Mouse (Mus musculus) heart, embryonic 12.5 days (tissue): Measurements from ENCODE around the gene Pet100. TPM values are rescaled to one million over a fixed set of nuclear protein-coding genes. Genes with fewer than 3 reads are reported as not detected.

Experiments
- ATAC-seq: fragments of 200-750 bp; cut with Nextera tagmentation; 2 replicates; pipeline ENCODE4 v1.8.0; 2017; ENCODE audit warnings: moderate TSS enrichment, moderate library complexity; ENCODE audit not compliant: insufficient number of reproducible peaks, low FRiP score
- H3K27ac ChIP-seq: fragments of 300-500 bp; sonication (generic); 2 replicates; pipeline ENCODE4 v1.5.1; 2016; ENCODE audit warnings: mild to moderate bottlenecking, moderate library complexity; ENCODE audit not compliant: poor library complexity, severe bottlenecking
- H3K27me3 ChIP-seq: fragments of 300-500 bp; sonication (generic); replicated peaks from 2 replicates; pipeline ENCODE4 v1.6.1; 2016; ENCODE audit warnings: mild to moderate bottlenecking, moderate library complexity
- H3K36me3 ChIP-seq: fragments of 300-500 bp; sonication (generic); 2 replicates; pipeline ENCODE4 v1.6.1; 2016; ENCODE audit warnings: mild to moderate bottlenecking, moderate library complexity
- H3K4me1 ChIP-seq: fragments of 300-500 bp; sonication (generic); replicated peaks from 2 replicates; pipeline ENCODE4 v1.6.1; 2016; ENCODE audit warnings: mild to moderate bottlenecking
- H3K4me2 ChIP-seq: fragments of 300-500 bp; sonication (generic); 2 replicates; pipeline ENCODE4 v1.6.1; 2016; ENCODE audit warnings: mild to moderate bottlenecking, moderate library complexity
- H3K4me3 ChIP-seq: fragments of 300-500 bp; sonication (generic); 2 replicates; pipeline ENCODE4 v1.5.1; 2016; ENCODE audit warnings: mild to moderate bottlenecking
- H3K9ac ChIP-seq: fragments of 300-500 bp; sonication (generic); 2 replicates; pipeline ENCODE4 v1.6.1; 2016; ENCODE audit warnings: mild to moderate bottlenecking, moderate library complexity
- H3K9me3 ChIP-seq: fragments of 300-500 bp; sonication (generic); replicated peaks from 2 replicates; pipeline ENCODE4 v1.6.1; 2016; ENCODE audit warnings: mild to moderate bottlenecking, moderate library complexity
- WGBS: fragments of 180-500 bp; shearing (Covaris S2); methylation state at CpG from one replicate; pipeline ENCODE4 v1.1.7; 2016; 5-methylcytosine and 5-hydroxymethylcytosine counted together
- polyA plus RNA-seq: library from polyadenylated mRNA; unstranded; fragments of >200 nt; fragmentation: Nextera tagmentation; extraction: Ambion mirVana; gene quantifications from 2 replicates; pipeline ENCODE4 v1.2.1, GENCODE M21; 2016

The Pet100 gene
- polyA plus RNA-seq, 1 experiment from 2014 or later, result 110 TPM

DNA sequence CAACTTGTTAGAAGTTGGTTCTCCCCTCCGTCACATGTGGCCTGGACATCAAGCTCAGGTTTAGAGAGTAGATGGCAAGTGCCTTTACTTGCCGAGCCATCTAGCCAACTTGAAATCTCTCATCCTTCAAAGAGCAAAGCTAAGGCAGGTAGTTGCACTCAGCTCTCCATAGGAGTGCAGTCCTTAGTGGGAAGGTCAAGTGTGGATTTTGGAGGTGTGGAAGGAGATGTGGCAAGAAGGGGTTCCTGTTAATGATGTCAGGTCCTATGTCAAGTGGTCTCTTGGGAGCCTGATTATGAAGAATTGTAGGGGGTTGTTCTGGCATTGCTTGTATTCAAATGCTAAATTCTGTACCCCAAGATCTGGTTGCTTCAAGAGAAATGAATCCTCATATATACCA, 26.9 kb upstream of the Pet100 start:
- H3K27ac ChIP-seq, result no peak overlapping the region
- no peak overlapping the region for H3K9ac ChIP-seq
- no peaks in the 10 kb centered on the region for H3K4me1 ChIP-seq
- no peak overlapping the region for H3K4me3 ChIP-seq
- no peaks in the 10 kb centered on the region for H3K27me3 ChIP-seq
- H3K9me3 ChIP-seq, result no peaks in the 10 kb centered on the region
- ATAC-seq, result no peak
- H3K4me2 ChIP-seq, result no peak overlapping the region
- WGBS, result 80% methylated on average over 2 of the region's 2 CpGs
- H3K36me3 ChIP-seq, result no peaks in the 10 kb centered on the region

DNA sequence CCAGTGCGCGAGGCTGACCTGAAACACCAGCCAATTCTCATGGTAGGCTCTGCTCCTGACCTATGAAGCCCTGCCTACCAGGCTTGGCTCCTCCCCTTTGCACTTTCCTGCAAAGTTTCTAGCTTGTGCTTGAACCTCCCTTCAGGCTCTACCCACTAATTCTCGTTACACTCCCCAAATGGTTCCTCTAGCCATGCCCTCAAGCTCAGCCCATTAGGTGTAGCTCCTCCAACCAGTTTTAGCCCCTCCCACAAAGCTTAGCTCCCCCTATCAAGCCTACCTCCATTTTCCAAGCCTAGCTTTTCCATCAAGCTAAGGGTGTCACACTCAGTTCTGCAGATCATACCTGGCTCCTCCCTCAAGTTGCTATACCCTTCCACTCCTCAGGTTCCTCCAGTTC, 23.3 kb upstream of the Pet100 start:
- Histone ChIP-seq H3K9me3 (no peaks in the 10 kb centered on the region), H3K4me2 (no peak overlapping the region), H3K27ac (no peak overlapping the region), H3K9ac (no peak overlapping the region), H3K36me3 (no peaks in the 10 kb centered on the region), H3K27me3 (no peaks in the 10 kb centered on the region), H3K4me1 (no peaks in the 10 kb centered on the region), H3K4me3 (no peak overlapping the region)
- WGBS, result 60% methylated on average over 3 of the region's 3 CpGs
- ATAC-seq, result no peak

- ATAC-seq, result no peak
- H3K36me3 ChIP-seq, result no peaks in the 10 kb centered on the region
- no peak overlapping the region for H3K27ac ChIP-seq
- no peaks in the 10 kb centered on the region for H3K4me1 ChIP-seq
- no peak overlapping the region for H3K4me3 ChIP-seq
- H3K27me3 ChIP-seq, result no peaks in the 10 kb centered on the region
- no peak overlapping the region for H3K4me2 ChIP-seq
- 69% methylated on average over 1 of the region's 1 CpGs for WGBS
- H3K9me3 ChIP-seq, result no peaks in the 10 kb centered on the region
- H3K9ac ChIP-seq, result no peak overlapping the region
Measured at GRCm38 (mm10) chr8:3599219-3599618, 22.1 kb upstream of the Pet100 start.

- no peak for ATAC-seq
- Histone ChIP-seq H3K4me3 (no peak overlapping the region), H3K9ac (no peak overlapping the region), H3K4me2 (no peak overlapping the region), H3K27ac (no peak overlapping the region), H3K9me3 (no peaks in the 10 kb centered on the region), H3K4me1 (no peaks in the 10 kb centered on the region), H3K36me3 (no peaks in the 10 kb centered on the region), H3K27me3 (no peaks in the 10 kb centered on the region)
- 79% methylated on average over 6 of the region's 6 CpGs for WGBS
Measured at GRCm38 (mm10) chr8:3600401-3600800, 20.9 kb upstream of the Pet100 start.

DNA sequence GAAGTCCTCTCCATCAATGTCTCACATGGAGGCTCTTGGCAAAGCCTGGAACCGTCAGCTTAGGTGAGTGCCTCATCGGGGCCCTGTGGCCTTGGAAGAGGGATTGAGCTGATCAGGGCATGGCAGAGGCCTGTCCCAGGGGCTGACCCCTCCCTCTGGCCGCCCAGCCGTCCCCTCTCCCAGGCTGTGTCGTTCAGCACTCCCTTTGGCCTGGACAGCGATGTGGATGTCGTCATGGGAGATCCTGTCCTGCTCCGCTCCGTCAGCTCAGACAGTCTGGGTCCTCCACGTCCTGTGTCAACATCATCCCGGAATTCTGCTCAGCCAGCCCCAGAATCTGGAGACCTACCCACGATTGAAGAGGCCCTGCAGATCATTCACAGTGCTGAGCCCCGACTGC, 17.9 kb upstream of the Pet100 start:
- 0 out of 2 replicates have a peak, but pooled peaks cover 7% of the 10 kb centered on the region for H3K36me3 ChIP-seq

DNA sequence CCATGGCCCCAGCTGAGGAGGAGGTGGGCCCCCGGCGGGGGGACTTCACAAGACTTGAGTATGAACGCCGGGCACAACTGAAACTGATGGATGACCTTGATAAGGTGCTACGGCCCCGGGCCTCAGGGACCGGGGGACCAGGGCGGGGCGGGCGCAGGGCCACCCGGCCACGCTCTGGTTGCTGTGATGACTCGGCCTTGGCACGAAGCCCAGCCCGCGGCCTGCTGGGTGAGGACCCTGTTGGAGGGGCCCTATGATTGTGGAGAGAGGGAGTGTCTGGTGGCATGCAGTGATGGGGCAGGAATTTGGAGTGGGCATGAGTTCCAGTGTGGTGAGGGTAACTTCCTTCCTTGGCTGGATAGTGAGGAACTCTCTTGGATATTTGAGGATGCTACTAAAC, 14.8 kb upstream of the Pet100 start:
- H3K27ac ChIP-seq, result no peak overlapping the region
- H3K27me3 ChIP-seq, result no peaks in the 10 kb centered on the region
- no peak overlapping the region for H3K9ac ChIP-seq
- H3K9me3 ChIP-seq, result no peaks in the 10 kb centered on the region
- 62% methylated on average over 16 of the region's 16 CpGs for WGBS
- peaks cover 39% of the 10 kb centered on the region for H3K36me3 ChIP-seq
- no peak overlapping the region for H3K4me3 ChIP-seq
- no peak overlapping the region for H3K4me2 ChIP-seq
- H3K4me1 ChIP-seq, result peaks cover 21% of the 10 kb centered on the region; the same call in 1 of the 2 replicates
- ATAC-seq, result peak; percentile 63

More for the DNA sequence above, 17.9 kb upstream of the Pet100 start:
- Histone ChIP-seq H3K4me1 (peaks cover 11% of the 10 kb centered on the region; the same call in 1 of the 2 replicates), H3K9me3 (no peaks in the 10 kb centered on the region), H3K9ac (no peak overlapping the region), H3K27me3 (no peaks in the 10 kb centered on the region), H3K27ac (no peak overlapping the region), H3K4me2 (no peak overlapping the region), H3K4me3 (no peak overlapping the region)
- 66% methylated on average over 13 of the region's 13 CpGs for WGBS
- no peak for ATAC-seq

GRCm38 (mm10) chr8:3607822-3608221, 13.5 kb upstream of the Pet100 start:
- Histone ChIP-seq H3K9me3 (no peaks in the 10 kb centered on the region), H3K36me3 (peaks cover 51% of the 10 kb centered on the region), H3K27ac (no peak overlapping the region), H3K4me3 (no peak overlapping the region), H3K27me3 (no peaks in the 10 kb centered on the region), H3K4me2 (no peak overlapping the region), H3K9ac (no peak overlapping the region), H3K4me1 (peaks cover 21% of the 10 kb centered on the region; the same call in 1 of the 2 replicates)
- WGBS, result 87% methylated on average over 7 of the region's 7 CpGs
- no peak for ATAC-seq

- Histone ChIP-seq H3K36me3 (peaks cover 65% of the 10 kb centered on the region), H3K4me2 (no peak overlapping the region), H3K9ac (no peak overlapping the region), H3K4me1 (peaks cover 21% of the 10 kb centered on the region; the same call in 1 of the 2 replicates), H3K27ac (no peak overlapping the region), H3K9me3 (no peaks in the 10 kb centered on the region), H3K4me3 (no peak overlapping the region), H3K27me3 (no peaks in the 10 kb centered on the region)
- 74% methylated on average over 12 of the region's 12 CpGs for WGBS
- ATAC-seq, result peak; percentile 20; the same call in 1 of the 2 replicates
Measured at GRCm38 (mm10) chr8:3609046-3609815, 12.1 kb upstream of the Pet100 start.

- 88% methylated on average over 6 of the region's 6 CpGs for WGBS
- no peak for ATAC-seq
- peaks cover 71% of the 10 kb centered on the region for H3K36me3 ChIP-seq
Measured at GRCm38 (mm10) chr8:3609816-3610150, 11.6 kb upstream of the Pet100 start.

DNA sequence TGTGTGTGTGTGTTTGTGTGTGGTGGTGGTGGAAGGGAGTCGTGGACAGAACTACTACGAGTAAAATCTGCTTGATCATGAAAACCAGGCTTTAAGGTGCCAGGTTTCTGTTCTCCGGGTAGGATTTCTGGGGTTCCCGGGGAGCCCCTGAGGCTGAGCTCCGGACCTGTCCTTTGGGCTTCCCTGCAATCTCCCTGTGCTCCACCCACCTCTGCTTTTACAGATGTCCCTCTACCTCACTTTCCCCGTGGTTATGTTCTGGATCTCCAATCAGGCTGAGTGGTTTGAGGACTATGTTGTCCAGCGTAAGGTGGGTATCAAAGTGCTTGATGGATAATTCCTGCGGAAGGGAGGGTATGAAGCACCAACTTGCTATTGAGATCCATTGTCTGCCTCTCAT, 771 bp downstream of the Pet100 start:
- Histone ChIP-seq H3K9me3 (no peaks in the 10 kb centered on the region), H3K27ac (no peak overlapping the region), H3K4me1 (peaks cover 17% of the 10 kb centered on the region), H3K36me3 (peaks cover 17% of the 10 kb centered on the region), H3K4me2 (peak overlapping the region; percentile 79), H3K9ac (peak overlapping the region; percentile 79; the same call in 1 of the 2 replicates), H3K27me3 (no peaks in the 10 kb centered on the region), H3K4me3 (peak overlapping the region; percentile 94)
- 64% methylated on average over 8 of the region's 8 CpGs for WGBS
- no peak for ATAC-seq

More at GRCm38 (mm10) chr8:3609816-3610150, 11.6 kb upstream of the Pet100 start:
- Histone ChIP-seq H3K27me3 (no peaks in the 10 kb centered on the region), H3K27ac (no peak overlapping the region), H3K4me3 (no peak overlapping the region), H3K9ac (no peak overlapping the region), H3K4me2 (no peak overlapping the region), H3K9me3 (no peaks in the 10 kb centered on the region), H3K4me1 (peaks cover 21% of the 10 kb centered on the region; the same call in 1 of the 2 replicates)

- H3K9ac ChIP-seq, result peak within 1 kb of the TSS; percentile 13; the same call in 1 of the 2 replicates
- H3K4me2 ChIP-seq, result no peak within 1 kb of the TSS
- 0 out of 2 replicates have a peak, but pooled peaks cover 5% of the 10 kb centered on the region for H3K27me3 ChIP-seq
- no peak within 1 kb of the TSS for H3K4me3 ChIP-seq
- no peak for ATAC-seq
- no peaks in the 10 kb centered on the region for H3K36me3 ChIP-seq
- no peaks in the 10 kb centered on the region for H3K9me3 ChIP-seq
- H3K27ac ChIP-seq, result no peak within 1 kb of the TSS
- WGBS, result 63% methylated on average over 1 of the region's 1 CpGs
- peaks cover 8% of the 10 kb centered on the region for H3K4me1 ChIP-seq
Measured at GRCm38 (mm10) chr8:3625445-3625844, 4.1 kb downstream of the Pet100 start, which contains the start of gene Pcp2. TSS of gene Pcp2 (minus strand) at chr8:3625545.
